Mouse (Mus musculus) embryo, embryonic 9.5 days (tissue): ENCODE measurements around the gene Plcl2.
"Not testable (repeated sequence)": the region's sequence is repeated elsewhere in the genome, so short reads cannot be mapped to it uniquely, and the experiment has no call there.

Experiments used
- DNase-seq: peaks from one replicate; pipeline ENCODE4 v3.0.0-alpha.2; 2017; ENCODE audit errors: extremely low spot score

Plcl2 gene

DNA sequence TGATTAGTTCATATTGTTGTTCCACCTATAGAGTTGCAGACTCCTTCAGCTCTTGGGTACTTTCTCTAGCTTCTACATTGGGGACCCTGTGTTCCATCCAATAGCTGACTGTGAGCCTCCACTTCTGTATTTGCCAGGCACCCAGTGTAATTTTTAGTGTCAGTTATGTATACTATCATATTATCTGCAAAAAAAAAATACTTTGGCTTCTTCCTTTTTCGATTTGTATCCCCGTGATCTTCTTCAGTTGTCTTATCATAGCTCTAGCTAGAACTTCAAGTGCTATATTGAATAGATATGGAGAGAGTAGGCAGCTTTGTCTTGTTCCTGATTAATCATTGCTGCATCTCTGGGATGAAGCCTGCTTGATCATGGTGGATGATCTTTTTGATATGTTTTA lies 25.7 kb downstream of the Plcl2 start:
- DNase-seq, result not testable (repeated sequence)

DNA sequence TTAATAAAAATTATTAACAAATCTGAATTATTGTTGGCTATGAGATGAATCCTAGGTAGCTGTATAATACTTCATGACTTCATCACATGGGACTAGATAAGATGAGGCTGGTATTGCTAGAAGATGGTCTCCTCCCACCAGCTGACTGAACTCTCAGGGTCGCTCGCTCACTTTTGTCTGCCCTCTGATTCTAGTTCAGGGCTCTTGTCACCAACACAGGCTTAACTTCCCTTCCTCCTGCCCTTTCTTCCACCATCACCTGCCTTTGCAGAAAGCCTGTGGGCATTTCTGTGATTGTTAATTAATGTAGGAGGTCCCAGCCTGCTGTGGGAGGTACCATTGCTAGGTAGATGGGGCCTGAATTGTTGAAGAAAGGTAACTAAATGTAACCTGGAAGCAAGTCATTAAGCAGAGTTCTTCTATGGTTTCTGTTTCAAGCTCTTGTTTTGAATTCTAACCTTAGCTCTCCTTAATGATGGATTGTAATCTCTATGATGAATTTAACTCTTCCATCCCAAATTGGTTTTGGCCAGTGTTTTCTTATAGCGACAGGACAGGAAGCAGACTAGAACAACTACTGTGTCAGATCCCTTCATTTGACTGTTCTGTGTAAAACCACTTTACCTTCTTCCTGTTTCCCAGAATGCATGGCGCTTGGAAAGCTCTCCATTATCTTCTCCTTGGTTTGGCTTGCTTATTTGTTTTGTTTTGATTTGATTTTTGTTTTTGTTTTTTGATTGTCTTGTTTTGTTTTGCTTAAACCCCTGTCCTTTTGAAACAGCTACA lies 27.4 kb downstream of the Plcl2 start:
- DNase-seq, result no peak

DNA sequence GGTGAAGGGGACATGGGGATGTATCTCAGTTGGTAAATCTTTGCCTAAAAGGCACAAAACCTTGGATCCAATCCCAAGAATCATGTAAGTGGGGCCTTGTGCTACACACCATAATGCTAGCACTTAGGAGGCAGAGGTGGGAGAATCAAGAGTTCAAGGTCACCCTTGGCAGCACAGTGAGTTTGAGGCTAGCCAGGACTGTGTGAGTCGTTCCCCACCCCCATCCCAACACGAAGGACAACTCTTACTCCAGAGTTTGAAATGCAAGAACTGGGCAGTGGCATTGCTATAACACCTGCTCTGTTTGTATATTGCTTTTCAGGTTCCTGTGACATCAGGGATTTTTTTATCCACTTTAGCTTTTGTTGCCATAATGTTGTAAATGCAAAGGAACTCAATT lies 28.6 kb downstream of the Plcl2 start:
- no peak for DNase-seq

DNA sequence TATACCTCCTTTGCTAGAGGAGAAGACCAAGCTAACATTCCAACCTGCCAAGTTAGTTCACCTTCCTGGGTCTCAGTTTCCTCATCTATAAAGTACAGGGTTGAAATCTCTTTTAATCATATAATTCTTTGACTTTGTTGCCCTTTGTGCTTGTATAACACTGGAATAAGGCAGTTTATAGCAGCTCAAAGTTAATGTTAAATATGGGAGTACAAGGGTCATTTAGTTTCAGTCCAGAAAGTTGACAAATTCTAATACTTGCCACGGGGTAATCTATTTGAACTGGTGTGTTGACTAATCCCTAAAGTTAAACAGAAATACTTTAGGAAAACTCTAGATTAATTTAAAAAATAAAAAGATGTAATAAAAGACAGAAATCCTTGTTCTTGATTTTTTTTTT lies 35.7 kb downstream of the Plcl2 start:
- DNase-seq, result no peak

DNA sequence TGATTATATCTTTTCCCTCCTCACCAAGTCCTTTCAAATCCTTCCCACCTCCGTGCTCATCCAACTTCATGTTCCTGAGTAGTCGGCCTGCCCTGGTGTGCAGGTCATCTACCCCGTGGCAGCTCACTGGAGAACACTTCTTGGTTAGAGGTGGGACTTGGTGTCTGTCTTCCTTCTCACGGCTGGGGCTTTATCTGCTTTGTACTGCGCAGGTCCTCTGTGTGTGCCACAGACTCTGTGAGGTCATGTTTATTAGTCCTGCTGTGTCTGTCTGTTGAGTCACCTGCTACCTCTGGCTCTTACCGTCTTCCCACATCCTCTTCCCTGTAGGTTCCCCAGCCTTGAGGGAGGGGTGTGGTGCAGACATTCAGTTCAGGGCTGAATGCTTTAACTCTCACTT lies 36.1 kb downstream of the Plcl2 start:
- DNase-seq, result no peak

DNA sequence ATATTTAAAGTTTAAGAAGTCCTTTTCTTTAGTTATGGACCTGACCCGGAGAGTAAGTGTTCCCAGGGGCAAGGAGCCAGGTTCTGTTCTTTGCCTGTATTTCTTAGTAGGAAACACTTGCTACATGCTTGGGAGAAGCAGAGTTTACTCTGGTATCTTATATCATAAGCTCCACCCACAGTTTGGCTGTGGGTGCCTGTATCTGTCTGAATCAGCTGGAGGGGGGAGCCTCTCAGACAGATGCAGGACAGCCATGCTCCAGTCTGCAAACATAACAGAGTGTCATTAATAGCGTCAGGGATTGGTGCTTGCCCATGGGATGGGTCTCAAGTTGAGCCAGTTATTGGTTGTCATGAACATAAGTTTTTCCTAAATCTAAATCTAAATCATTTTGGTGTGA lies 42.9 kb downstream of the Plcl2 start:
- DNase-seq, result no peak

DNA sequence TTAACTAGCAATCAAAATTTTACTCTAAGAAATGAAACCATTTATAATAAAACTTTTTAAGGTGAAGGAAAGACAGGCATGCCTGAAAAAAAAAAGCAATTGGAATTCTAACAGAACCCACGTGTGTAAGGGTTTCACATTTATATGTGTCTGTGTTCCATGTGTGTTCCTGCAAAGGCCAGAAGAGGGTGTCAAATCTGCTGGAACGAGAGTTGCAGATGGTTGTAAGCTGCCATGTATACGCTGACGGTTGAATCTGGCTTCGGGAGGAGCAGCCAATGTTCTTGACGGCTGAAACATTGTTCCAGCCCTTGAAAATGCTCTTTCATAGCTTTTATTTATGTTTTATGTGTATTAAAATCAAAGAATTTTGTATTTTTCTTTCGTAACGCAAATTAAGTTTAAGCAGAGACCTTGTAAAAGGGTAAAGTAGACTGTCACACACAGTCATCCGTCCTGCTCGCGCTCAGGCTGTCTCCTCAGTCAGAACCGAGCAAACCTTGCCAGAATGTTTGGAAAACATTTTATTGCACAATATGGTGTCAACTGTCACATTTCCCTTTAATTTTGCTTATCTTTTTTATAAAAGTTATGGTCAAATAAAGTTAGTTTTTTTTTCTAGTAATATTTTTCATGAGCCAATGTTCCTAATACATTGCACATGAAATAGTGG lies 48.5 kb downstream of the Plcl2 start:
- no peak for DNase-seq

DNA sequence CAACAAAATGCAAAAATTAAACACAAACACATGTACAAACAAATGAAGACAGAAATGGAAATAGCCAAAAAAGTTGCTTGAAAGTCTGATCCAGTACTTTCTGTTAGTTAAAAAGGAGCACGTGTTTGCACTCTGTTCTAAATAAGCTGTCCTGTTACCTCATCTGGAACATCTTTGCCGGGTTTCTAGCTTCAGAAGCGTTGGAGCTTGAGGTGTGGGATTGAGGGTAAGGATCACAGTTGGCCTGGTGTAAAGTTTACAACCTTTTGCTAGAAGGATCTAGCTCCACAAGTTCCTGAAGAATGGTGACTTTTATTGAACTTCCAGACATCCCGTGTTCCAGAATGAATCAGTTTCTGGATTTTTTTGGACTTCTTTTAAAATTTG lies 49.0 kb downstream of the Plcl2 start:
- DNase-seq, result no peak

DNA sequence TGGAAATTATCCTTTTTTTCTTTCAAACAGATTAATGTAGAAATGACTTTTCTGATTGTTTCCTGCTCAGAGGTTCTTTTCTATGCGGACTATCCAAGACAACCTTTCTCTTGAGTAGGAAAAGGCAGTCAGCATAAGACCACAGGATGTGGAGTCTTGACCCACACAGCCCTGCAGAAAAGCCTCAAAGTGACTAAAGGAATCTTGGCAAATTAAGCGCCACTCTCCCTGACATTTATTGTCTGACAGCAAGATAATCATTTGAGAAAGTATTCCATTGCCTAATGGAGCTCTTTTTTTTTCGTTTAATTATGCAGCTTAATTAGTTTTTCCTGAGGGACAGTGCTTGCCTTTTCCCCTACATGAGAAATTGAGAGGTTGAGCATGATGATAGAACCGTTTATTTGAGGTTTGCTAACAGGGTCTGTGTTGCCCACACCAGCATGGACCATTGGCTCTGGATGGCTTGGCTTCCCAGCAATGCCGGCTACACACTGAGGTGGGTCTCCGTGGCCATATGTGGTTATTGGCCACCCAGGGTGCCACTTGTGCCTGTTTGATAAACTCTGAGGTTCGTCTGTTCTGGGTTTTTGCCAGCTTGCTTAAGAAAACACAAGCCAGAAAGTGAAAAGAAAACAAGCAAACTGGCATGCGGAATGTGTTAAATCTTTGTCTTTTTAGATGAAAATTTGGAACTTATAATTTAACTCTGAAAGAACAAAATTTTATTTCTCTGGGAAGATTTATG lies 56.3 kb downstream of the Plcl2 start:
- DNase-seq, result no peak

DNA sequence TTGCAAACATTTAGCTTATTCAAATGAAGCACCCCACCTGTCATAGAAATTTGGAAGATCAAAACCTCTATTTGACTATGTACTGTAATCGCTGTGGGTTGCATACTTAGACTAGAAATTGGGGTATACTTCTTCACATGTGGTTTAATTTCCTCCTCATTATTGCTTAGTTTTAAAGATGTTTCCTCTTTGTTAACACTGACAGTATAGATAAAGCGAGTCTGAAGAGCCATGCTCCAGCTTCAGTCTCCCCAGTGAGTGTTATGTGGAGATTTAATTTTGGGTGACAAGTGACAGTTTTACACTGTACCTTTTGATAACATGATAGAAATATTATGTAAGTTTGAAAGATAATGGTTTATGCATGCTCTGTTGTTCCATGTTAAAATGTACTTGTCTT lies 59.6 kb downstream of the Plcl2 start:
- DNase-seq, result no peak

DNA sequence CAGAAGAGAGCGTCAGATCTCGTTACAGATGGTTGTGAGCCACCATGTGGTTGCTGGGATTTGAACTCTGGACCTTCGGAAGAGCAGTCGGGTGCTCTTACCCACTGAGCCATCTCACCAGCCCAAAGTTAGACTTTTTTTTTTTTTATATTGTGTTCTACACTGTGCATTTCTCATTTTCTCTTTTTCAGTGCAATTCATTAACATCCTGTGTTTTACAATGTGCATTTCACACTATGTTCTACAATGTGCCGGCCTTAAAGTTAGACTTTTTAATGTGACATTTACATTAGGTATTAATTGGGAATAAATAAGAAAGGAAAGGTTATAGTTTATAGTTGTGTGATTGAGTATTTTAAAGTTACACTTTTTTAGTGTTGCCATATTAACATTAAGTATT lies 61.0 kb downstream of the Plcl2 start:
- not testable (repeated sequence) for DNase-seq

DNA sequence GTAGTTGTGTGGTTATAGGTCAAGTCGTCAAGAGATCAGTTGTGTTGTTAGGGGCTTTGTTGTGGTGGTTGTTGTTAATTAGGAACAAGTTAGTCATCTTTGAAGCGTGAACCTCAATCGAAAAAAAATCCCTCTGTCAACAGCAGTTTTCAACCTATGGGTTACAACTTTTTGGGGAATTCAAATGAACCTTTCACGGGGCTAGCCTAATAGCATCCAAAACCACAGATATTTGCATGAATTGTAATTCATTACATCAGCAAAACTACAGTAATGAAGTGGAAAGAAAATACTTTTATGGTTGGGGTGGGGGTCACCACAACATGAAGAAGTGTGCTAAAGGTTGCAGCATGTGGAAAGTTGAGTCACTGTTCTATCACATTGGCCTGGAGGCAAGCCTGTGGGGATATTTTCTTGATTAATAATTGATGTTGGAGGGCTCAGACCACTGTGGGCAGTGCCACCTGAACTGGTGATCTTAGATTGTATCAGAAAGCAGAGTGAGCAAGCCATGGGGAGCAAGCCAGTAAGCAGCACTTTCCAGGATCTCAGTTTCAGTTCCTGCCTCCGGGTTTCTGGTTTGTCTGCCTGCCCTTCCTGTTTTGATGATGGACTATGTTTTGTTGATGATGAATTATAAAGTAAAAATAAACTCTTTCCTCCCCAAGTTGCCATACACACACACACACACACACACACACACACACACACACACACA lies 61.6 kb downstream of the Plcl2 start:
- DNase-seq, result no peak

DNA sequence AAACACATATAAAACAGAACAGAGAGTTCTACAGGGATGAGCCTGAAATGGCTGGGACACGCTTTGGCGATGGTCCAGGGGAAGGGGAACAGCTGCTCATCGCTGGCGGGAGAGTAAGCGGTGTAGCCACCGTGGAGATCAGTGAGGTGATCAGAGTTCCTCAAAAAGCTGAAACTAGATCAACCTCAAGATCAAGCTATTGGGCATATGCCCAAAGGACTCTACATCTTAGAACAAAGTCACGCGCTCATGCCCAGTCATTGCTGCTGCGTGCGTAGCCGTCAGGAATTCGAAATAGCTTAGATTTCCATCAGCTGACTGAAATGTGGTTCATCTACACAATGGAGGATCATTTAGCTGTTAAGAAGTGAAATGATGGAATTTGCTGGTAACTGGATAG lies 65.0 kb downstream of the Plcl2 start:
- no peak for DNase-seq

DNA sequence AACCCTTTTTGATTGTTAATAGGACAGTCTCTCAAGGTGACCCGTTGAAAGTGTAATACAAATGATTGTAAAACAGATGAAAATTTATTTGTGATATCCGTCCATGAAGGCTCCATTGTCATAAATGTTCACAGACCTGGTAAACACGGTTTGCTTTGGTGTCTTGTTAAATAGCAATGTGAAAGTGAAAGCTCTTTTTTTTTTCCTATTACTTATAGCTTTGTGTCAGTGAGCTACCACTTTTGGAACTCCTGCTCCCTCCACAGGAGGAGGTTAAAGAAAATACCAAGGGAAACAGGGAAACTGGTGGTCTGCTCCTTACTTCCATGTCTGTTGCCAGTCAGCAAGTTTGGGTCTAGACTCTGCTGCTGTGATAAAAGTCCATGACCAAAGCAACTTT lies 71.2 kb downstream of the Plcl2 start:
- DNase-seq, result no peak

DNA sequence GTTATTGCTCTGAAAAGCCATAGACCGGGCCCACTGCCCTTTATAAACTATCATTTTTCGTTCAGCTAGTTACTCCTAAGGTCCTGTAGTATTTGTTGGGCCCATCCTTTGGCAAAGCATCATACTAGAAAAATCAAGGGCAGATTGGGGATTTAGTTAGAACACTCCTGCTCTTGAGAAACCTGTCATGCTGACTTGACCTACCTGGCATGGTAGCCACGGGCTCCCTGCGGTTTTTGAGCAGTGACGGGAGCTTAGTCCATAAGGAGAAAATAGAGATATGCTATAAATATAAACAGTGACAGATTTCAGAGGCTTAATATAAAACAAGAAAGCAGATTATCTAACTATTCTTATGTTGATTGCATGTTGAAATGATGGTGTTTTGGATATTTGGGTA lies 77.6 kb downstream of the Plcl2 start:
- DNase-seq, result no peak

DNA sequence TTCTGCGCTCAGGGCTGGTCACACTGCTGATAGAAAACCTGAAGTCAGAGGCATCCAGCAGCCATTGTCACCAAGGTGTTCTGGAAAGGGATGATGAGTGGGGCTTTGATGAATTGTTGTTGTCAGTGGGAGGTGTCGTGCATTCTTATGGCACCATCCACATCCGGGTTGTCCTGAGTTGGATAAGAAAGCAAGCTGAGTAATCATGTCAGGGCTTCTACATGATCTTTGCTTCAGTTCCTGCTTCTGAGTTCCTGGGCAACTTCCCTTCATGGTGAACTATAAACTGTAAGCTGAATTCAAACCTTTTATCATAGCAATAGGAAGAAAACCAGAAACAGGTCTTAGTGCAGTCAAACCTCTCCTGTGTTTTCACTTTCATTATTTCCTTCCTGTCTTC lies 78.7 kb downstream of the Plcl2 start:
- no peak for DNase-seq

DNA sequence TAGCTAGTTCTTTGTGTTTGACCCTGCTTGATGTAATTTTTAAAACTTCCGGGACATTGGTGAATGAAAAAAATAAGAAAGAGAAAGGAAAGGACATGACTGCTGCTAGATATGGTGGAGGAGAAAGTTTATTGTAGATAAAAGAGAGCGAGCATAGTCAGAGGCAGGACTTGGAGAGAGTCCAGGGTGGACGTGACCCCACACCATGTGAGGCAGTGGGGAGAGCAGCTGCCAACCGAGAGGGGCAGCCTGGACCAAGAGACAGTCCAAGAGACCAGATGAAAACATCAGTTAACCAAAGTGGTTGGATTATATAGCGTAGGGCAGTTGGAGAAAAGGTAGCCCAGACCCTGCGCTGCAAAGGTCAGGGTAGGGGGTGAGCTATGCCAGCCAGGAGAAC lies 91.0 kb downstream of the Plcl2 start:
- no peak for DNase-seq

DNA sequence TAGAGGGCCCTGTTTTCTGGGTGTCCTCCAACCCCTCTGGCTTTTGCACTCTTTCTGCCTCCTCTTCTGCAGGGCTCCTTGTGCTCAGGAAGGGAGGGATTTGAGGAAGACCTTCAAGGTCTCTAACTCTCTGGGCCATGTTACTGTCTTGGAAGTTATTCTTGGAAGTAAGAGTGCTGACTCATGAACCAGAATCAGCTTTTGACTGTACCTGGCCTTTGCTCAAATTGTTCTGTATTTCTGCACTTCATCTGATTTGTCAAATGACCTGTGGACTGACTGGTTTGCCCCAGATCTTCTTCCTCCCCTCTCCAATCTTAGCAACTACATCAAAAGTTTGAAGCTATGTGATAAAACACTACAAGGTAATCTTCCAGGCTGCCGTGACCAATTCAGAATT lies 91.5 kb downstream of the Plcl2 start:
- no peak for DNase-seq

DNA sequence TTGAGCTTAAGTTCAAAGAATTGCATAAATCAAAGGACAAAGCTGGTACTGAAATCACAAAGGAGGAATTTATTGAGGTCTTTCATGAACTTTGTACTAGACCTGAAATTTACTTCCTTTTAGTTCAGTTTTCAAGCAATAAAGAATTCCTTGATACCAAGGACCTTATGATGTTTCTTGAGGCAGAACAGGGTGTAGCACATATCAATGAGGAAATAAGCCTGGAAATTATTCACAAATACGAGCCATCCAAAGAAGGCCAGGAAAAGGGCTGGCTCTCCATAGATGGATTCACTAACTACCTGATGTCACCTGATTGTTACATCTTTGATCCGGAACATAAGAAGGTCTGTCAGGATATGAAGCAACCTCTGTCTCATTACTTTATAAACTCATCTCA lies 97.7 kb downstream of the Plcl2 start:
- no peak for DNase-seq

DNA sequence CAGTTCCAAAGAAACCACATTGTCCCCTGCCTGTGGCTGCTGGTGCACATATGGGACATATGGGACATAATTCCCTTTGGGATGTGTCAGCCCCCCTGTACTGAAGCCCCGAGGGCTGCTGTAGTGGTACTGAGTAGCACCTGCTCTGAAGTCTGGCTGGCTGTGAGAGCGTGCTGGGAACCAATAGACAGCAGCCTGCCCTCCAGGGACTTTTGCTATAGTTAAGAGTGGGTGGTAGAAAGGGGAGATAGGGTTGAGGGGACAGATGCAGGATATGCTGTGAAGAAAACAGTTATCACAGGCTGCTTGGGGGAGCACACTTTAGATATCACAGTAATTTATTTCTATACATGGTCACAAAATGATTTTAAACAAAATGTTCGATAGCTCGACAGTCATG lies 100.7 kb downstream of the Plcl2 start:
- DNase-seq, result no peak

DNA sequence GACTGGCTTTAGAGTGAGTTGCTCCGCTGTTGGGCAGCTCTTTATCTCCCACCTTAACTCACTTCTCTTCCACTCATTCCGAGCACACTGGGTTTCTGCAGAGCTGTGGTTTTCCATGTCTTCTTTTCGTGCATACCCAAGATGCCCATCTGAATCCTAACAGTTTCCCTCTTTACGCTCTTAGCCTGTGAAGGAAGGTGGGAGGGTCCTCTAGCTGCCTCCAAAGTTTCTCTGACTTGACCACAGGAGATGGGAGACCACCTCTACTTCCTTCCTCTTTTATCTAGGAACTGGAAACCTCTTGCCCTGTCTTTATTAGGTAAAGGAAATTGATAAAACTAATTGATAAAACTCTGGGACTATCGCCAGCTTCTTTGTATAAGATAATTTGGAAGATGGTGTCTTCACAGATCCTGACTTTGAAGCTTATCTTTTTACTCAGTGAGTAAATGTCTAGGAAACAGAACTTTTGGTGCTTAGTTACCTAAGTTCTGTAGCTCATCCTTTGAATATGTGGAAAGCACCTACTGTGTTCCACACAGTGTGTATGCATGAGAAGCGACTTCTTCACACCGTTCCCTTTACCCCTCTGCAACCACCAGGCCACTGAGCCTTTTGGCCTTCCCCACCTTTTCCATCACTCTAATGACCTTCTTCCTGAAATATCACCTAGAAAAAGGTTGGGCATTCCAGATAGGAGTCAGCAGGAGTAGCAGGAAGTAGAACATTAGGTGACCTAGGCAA lies 111.8 kb downstream of the Plcl2 start:
- DNase-seq, result no peak

DNA sequence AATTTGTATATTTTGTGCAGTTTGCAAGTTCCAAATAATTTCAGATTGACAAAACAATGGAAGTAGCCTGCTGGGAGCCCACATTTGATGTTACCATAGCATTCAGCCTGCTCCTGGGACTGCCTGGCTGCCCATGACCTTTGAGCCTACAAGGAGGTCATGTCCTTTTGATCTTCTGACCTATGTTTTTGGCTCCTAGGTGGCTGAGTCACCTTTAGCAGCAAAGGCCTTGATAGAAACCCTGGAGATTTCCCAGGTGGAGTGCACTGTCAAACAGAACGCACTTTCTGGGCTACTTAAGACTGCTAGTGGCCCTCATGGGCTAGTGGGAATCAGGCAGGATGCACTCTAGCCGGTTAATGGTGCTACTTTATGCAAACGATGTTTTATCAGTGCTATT lies 112.8 kb downstream of the Plcl2 start:
- no peak for DNase-seq
